Mouse (Mus musculus) olfactory bulb, adult 2 months (tissue): ENCODE measurements around the gene N4bp2l2. TPM values are rescaled to one million over a fixed set of nuclear protein-coding genes. Genes with fewer than 3 reads are reported as not detected.
"Not testable (repeated sequence)": the region's sequence is repeated elsewhere in the genome, so short reads cannot be mapped to it uniquely, and the experiment has no call there.

ENCODE experiments used
- H3K27ac ChIP-seq: fragments of 200-500 bp; 2 replicates; pipeline ENCODE4 v1.5.1; 2012; ENCODE audit warnings: low read depth, low read length; ENCODE audit not compliant: insufficient read depth
- H3K4me1 ChIP-seq: fragments of 200-500 bp; 2 replicates; pipeline ENCODE4 v1.6.1; 2012; ENCODE audit warnings: low read length; ENCODE audit not compliant: control insufficient read depth, insufficient read depth
- H3K4me3 ChIP-seq: fragments of 200-500 bp; 2 replicates; pipeline ENCODE4 v1.5.1; 2012; ENCODE audit warnings: mild to moderate bottlenecking, low read depth, low read length, moderate library complexity; ENCODE audit not compliant: insufficient read depth
- CTCF ChIP-seq: fragments of 200-500 bp; IDR thresholded peaks from 2 replicates; pipeline ENCODE4 v1.5.1; 2012; ENCODE audit warnings: low read depth, mild to moderate bottlenecking, low read length, moderate library complexity; ENCODE audit not compliant: insufficient read depth
- POLR2A ChIP-seq: fragments of 200-500 bp; IDR thresholded peaks from 2 replicates; pipeline ENCODE4 v1.6.1; 2012; ENCODE audit warnings: mild to moderate bottlenecking, low read depth, low read length, moderate library complexity; ENCODE audit not compliant: insufficient read depth
- WGBS: fragments of 180-500 bp; shearing (Covaris S2); methylation state at CpG from one replicate; pipeline ENCODE4 v1.1.7; 2018; 5-methylcytosine and 5-hydroxymethylcytosine counted together
- polyA plus RNA-seq: library from polyadenylated mRNA; stranded (reverse); fragments of >200 nt; gene quantifications from 2 replicates; pipeline ENCODE4 v1.2.4, GENCODE M21; 2012; ENCODE audit warnings: low replicate concordance; ENCODE audit not compliant: missing spikeins, insufficient read depth, insufficient read length

N4bp2l2 gene
- 79.4 TPM in 1 of 2 replicates, not detected in the other for polyA plus RNA-seq

GRCm38 (mm10) chr5:150666133-150666739 is at the start of gene N4bp2l2:
Gene N4bp2l2, minus strand, starts transcription at chr5:150666183.
- Histone ChIP-seq H3K27ac (peak within 1 kb of the TSS; percentile 67), H3K4me3 (peak within 1 kb of the TSS; percentile 72)
- WGBS: 76% methylated on average over 9 of the region's 9 CpGs
- not testable (repeated sequence) for H3K4me1 ChIP-seq

DNA sequence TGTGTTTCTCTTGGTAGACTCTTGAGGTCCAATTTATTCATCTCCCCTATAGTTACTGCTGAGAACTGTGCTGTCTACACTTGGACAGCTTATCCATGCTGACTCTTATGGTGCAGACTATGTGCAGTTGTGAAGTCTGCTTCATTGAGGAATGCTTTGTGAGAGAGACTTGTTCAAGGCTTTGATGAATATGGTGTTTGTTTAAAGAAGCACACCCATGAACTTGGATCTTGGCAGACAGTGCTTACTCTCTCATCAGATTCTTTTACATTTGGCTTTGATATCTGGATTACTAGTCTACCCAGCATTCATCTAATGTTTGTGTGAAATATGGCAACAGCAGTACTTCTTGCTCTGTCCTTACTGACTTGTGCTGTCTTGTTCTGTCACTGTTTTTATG is 47.4 kb upstream of the N4bp2l2 start:
- TF ChIP-seq POLR2A (no peak), CTCF (no peak)
- no peak overlapping the region for H3K27ac ChIP-seq
- H3K4me3 ChIP-seq: no peak overlapping the region
- H3K4me1 ChIP-seq: peaks cover 6% of the 10 kb centered on the region; the same call in 1 of the 2 replicates

DNA sequence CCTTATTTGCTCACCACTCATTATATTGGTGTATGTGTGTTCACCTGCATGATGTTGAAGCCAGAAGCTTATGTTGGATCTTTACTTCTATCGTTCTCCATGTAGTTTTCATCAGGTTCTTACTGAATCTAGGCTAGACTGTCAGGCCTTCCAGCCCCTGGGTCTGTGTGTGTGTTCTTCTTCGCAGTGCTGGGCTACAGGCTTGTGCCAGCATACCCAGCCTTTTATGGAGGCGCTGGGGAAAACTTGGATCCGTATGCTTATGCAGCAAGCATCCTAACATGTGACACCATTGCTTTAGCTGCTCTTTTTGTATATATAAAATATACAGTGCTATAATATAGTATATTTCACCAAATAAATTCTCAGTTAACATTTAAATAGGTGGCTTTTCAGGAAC is 45.5 kb upstream of the N4bp2l2 start:
- H3K4me3 ChIP-seq: no peak overlapping the region
- no peak for TF ChIP-seq POLR2A
- TF ChIP-seq CTCF: no peak
- H3K27ac ChIP-seq: no peak overlapping the region
- H3K4me1 ChIP-seq: peaks cover 6% of the 10 kb centered on the region; the same call in 1 of the 2 replicates
- WGBS: 84% methylated on average over 4 of the region's 4 CpGs

DNA sequence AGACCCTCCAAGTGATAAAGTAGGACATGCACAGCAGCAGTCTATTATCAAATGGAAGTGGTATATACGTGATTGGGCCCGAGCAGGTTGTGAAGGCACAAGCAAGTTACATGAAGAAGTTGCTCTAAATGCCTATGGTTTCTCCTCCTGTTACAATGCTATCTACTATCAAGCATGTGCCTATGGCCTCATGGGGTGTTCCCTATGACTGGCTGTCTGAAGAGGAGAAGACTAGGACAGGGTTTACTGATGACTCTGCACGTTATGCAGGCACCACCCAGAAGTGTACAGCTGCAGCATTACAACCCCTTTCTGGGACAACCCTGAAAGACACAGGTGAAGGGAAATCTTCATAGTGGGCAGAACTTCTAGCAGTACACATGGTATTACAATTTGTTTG is 41.2 kb upstream of the N4bp2l2 start:
- H3K4me1 ChIP-seq, H3K27ac ChIP-seq, H3K4me3 ChIP-seq: not testable (repeated sequence)
- 95% methylated on average over 3 of the region's 3 CpGs for WGBS

DNA sequence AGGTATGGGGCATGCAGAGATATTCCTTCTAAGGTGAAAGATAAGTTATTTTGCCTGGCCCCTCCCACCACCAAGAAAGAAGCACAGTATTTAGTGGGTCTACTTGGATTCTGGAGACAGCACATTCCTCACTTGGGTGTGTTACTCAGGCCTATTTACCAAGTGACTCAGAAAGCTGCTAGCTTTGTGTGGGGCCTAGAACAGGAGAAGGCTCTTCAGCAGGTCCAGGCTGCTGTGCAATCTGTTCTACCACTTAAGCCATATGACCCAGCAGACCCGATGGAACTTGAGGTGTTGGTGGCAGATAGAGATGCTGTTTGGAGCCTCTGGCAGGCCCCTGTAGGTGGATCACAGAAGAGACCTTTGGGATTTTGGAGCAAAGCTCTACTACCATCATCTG is 40.7 kb upstream of the N4bp2l2 start:
- not testable (repeated sequence) for H3K4me1 ChIP-seq, H3K27ac ChIP-seq, H3K4me3 ChIP-seq
- WGBS: 100% methylated on average over 1 of the region's 1 CpGs

GRCm38 (mm10) chr5:150702714-150703113 is 36.7 kb upstream of the N4bp2l2 start:
- 30% methylated on average over 2 of the region's 2 CpGs for WGBS
- H3K4me3 ChIP-seq: no peak overlapping the region
- H3K4me1 ChIP-seq: no peaks in the 10 kb centered on the region
- no peak overlapping the region for H3K27ac ChIP-seq
- TF ChIP-seq POLR2A: no peak
- TF ChIP-seq CTCF: no peak

GRCm38 (mm10) chr5:150693277-150693676 is 27.3 kb upstream of the N4bp2l2 start:
- TF ChIP-seq CTCF (no peak), POLR2A (no peak)
- no peaks in the 10 kb centered on the region for H3K4me1 ChIP-seq
- 99% methylated on average over 2 of the region's 2 CpGs for WGBS
- no peak overlapping the region for H3K27ac ChIP-seq
- H3K4me3 ChIP-seq: no peak overlapping the region

DNA sequence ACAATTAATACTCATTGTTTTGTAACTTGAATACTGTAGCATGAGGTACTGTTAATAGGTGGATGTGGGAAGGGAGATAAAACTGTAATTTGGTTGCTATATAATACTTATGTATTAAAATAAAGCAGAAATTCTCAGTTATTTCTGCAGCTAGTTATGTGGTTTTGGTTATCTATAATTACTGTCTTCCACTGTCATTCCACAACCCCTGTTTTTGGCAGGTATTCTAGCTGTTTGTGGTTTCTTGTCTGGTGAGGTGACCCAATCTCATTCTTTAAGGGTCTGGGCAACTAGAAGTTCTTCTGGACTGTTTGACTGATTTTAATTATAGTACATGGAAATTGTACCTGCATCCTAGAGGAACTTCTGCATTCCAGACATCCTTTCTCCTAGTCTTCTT is 24.7 kb upstream of the N4bp2l2 start:
- Histone ChIP-seq H3K4me3 (no peak overlapping the region), H3K4me1 (no peaks in the 10 kb centered on the region), H3K27ac (no peak overlapping the region)
- no peak for TF ChIP-seq CTCF

DNA sequence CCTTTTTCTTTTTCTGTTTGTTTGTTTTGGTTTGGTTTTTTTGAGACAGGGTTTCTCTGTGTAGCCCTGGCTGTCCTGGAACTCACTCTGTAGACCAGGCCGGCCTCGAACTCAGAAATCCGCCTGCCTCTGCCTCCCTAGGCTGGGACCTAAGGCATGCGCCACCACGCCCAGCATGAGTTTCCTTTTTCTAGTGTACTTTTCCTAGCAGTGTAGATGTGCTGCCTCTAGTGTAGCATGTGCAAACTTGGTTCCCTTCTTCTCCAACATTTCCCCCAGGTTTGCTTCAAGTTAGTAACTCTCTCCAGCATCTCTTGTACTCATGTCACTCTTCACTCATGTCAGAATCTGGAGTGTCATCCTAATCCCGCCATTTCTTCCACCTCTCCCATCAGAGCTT is 16.9 kb upstream of the N4bp2l2 start:
- H3K4me1 ChIP-seq, H3K4me3 ChIP-seq, H3K27ac ChIP-seq: not testable (repeated sequence)
- 94% methylated on average over 6 of the region's 6 CpGs for WGBS

GRCm38 (mm10) chr5:150674866-150675265 is 8.9 kb upstream of the N4bp2l2 start:
- 32% methylated on average over 6 of the region's 6 CpGs for WGBS

More at GRCm38 (mm10) chr5:150674866-150675265, 8.9 kb upstream of the N4bp2l2 start:
- H3K27ac ChIP-seq: no peak overlapping the region
- no peak overlapping the region for H3K4me3 ChIP-seq
- H3K4me1 ChIP-seq: peaks cover 2% of the 10 kb centered on the region; the same call in 1 of the 2 replicates
- TF ChIP-seq POLR2A (no peak), CTCF (no peak)
